Mouse (Mus musculus) lung, postnatal 0 days (tissue): ENCODE results near the gene Cog6. TPM values are rescaled to one million over a fixed set of nuclear protein-coding genes. Genes with fewer than 3 reads are reported as not detected.
A peak's percentile ranks its signal among the peaks of the same experiment; 100 is the strongest.

Experiments used
- ATAC-seq: fragments of 200-750 bp; cut with Nextera tagmentation; 2 replicates; pipeline ENCODE4 v1.8.0; 2017; ENCODE audit warnings: moderate library complexity
- DNase-seq: peaks from one replicate; pipeline ENCODE4 v3.0.0-alpha.2; 2016; ENCODE audit warnings: low spot score
- H3K27ac ChIP-seq: fragments of 300-500 bp; sonication (generic); 2 replicates; pipeline ENCODE4 v1.5.1; 2014; ENCODE audit warnings: antibody characterized with exemption, mild to moderate bottlenecking, low read length, mixed read lengths
- H3K27me3 ChIP-seq: fragments of 300-500 bp; sonication (generic); replicated peaks from 2 replicates; pipeline ENCODE4 v1.6.1; 2014; ENCODE audit warnings: low read length, mixed read lengths; ENCODE audit not compliant: insufficient read depth
- H3K36me3 ChIP-seq: fragments of 300-500 bp; sonication (generic); 2 replicates; pipeline ENCODE4 v1.6.1; 2014; ENCODE audit warnings: low read length, mixed read lengths; ENCODE audit not compliant: insufficient read depth
- H3K4me1 ChIP-seq: fragments of 300-500 bp; sonication (generic); 2 replicates; pipeline ENCODE4 v1.6.1; 2014; ENCODE audit warnings: antibody characterized with exemption, low read depth, low read length, mixed read lengths; ENCODE audit not compliant: insufficient read depth
- H3K4me2 ChIP-seq: fragments of 300-500 bp; sonication (generic); replicated peaks from 2 replicates; pipeline ENCODE4 v1.6.1; 2014; ENCODE audit warnings: low read depth, mild to moderate bottlenecking, low read length, moderate library complexity, mixed read lengths
- H3K4me3 ChIP-seq: fragments of 300-500 bp; sonication (generic); 2 replicates; pipeline ENCODE4 v1.5.1; 2014; ENCODE audit warnings: low read depth, low read length
- H3K9ac ChIP-seq: fragments of 300-500 bp; sonication (generic); replicated peaks from 2 replicates; pipeline ENCODE4 v1.6.1; 2014; ENCODE audit warnings: low read depth, mild to moderate bottlenecking
- H3K9me3 ChIP-seq: fragments of 300-500 bp; sonication (generic); 2 replicates; pipeline ENCODE4 v1.6.1; 2016; ENCODE audit warnings: low read length, mixed read lengths
- CTCF ChIP-seq: IDR thresholded peaks from 2 replicates; pipeline ENCODE4 v1.5.1; 2016; ENCODE audit warnings: antibody characterized with exemption, mild to moderate bottlenecking
- EP300 ChIP-seq: IDR thresholded peaks from 2 replicates; pipeline ENCODE4 v1.6.1; 2016; ENCODE audit warnings: antibody characterized with exemption, mild to moderate bottlenecking, control low read depth
- WGBS: fragments of 180-500 bp; shearing (Covaris S2); extraction: QIAGEN DNeasy Blood & Tissue Kit; methylation state at CpG from one replicate; pipeline ENCODE4 v1.1.7; 2014; 5-methylcytosine and 5-hydroxymethylcytosine counted together
- polyA plus RNA-seq: library from polyadenylated mRNA; unstranded; fragments of >200 nt; fragmentation: Nextera tagmentation; extraction: Ambion mirVana; gene quantifications from 2 replicates; pipeline ENCODE4 v1.2.1, GENCODE M21; 2015

Gene Cog6
- polyA plus RNA-seq, 1 experiment from 2014 or later: 33.2 TPM

DNA sequence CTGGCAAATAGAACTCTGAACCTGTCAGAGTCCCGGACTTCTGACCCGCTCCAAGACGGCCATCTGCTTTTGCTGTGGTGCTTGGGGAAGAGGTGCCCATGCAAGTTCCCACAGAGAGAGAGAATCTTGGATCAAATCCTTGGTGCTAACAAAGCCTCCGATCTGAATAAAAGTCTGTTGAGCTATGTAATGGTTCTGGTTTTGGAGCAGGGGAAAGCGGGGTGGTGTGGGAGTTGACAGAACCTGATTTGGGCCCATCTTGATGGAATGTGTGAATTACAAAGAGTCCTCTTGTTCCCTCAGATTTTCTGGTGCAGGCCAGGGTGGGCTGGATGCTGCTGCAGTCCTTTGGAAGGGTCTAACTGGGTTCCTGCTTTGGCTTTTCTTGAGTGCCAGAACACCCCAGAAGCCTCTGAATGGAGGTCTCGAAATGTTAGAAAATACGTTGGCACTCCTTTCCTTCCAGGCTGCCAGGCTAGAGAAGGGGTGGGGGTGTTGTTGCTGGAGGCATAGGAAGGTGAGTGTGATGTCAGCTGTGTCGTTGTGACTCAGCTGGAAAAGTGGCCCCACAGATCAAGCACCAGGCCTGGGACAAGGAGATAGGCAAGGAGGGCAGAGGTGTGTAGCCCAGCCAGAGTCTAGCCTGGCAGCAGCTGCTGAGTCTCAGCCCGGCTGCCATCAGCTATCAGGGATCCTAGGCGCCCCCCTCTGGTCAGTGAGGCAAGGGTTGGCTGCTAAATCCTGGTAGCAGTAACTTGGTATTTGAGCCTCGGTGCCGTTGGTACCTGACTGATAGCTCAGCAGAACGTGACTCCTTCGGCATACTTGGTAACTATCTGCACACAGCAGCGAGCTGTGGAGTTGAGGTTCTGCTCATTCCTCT is 42.1 kb downstream of the Cog6 start:
- no peaks in the 10 kb centered on the region for H3K27me3 ChIP-seq
- no peak overlapping the region for H3K4me3 ChIP-seq
- TF ChIP-seq EP300 (no peak), CTCF (peak; percentile 88)
- WGBS: 45% methylated on average over 15 of the region's 15 CpGs
- no peaks in the 10 kb centered on the region for H3K4me1 ChIP-seq
- no peak overlapping the region for H3K27ac ChIP-seq
- peak; percentile 74 for DNase-seq
- H3K9ac ChIP-seq: no peak overlapping the region
- H3K9me3 ChIP-seq: no peaks in the 10 kb centered on the region
- no peaks in the 10 kb centered on the region for H3K36me3 ChIP-seq
- ATAC-seq: peak; percentile 73
- H3K4me2 ChIP-seq: no peak overlapping the region

DNA sequence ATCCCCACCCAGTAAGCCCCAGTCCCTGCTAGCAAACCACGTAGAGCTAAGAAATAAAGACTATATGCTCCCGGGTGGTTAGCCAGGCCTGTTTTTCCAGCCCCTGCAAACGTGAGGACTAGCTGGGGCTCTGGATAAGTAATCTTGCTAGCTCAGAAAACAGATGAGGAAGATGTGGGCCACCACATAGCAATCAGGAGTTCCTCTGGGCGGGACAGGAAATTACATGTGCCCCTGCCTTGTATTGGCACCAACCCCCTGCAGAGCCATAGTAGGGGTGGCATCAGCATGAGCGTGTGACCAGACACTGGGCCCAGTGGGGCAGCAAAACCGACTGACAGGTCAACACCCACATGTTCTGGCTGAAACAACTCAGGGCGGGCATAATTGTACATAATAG is 44.1 kb downstream of the Cog6 start:
- 75% methylated on average over 7 of the region's 7 CpGs for WGBS
- no peaks in the 10 kb centered on the region for H3K36me3 ChIP-seq
- H3K4me2 ChIP-seq: no peak overlapping the region
- ATAC-seq (no peak), DNase-seq (no peak)
- no peaks in the 10 kb centered on the region for H3K9me3 ChIP-seq
- H3K4me1 ChIP-seq: no peaks in the 10 kb centered on the region
- no peak overlapping the region for H3K9ac ChIP-seq
- no peaks in the 10 kb centered on the region for H3K27me3 ChIP-seq
- no peak overlapping the region for H3K4me3 ChIP-seq
- no peak overlapping the region for H3K27ac ChIP-seq
- TF ChIP-seq EP300 (no peak), CTCF (no peak)

DNA sequence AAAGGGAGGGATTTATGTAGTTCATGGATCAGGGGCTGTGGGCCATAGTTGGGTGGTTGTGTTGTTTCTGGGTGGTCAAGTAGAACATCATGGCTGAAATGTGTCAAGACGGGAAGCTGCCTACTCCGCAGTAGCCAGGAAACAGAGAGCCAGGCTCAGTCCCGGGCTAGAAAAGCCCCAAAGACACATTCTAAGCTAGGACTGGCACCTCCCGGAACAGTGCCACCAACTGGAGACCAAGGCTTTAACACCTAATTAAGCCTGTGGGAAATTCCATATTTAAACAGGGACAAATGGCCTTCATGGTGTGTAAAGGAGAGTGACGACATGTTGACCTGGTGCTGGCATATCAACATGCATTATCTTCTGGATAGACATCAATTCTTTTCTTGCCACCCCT is 50.0 kb downstream of the Cog6 start:
- WGBS: 84% methylated on average over 5 of the region's 5 CpGs
- no peak for DNase-seq
- Histone ChIP-seq H3K4me1 (no peaks in the 10 kb centered on the region), H3K9me3 (no peaks in the 10 kb centered on the region), H3K4me3 (no peak overlapping the region), H3K9ac (no peak overlapping the region), H3K36me3 (no peaks in the 10 kb centered on the region), H3K27me3 (no peaks in the 10 kb centered on the region), H3K27ac (no peak overlapping the region), H3K4me2 (no peak overlapping the region)
- peak; percentile 28 for TF ChIP-seq CTCF
- no peak for TF ChIP-seq EP300
- no peak for ATAC-seq

DNA sequence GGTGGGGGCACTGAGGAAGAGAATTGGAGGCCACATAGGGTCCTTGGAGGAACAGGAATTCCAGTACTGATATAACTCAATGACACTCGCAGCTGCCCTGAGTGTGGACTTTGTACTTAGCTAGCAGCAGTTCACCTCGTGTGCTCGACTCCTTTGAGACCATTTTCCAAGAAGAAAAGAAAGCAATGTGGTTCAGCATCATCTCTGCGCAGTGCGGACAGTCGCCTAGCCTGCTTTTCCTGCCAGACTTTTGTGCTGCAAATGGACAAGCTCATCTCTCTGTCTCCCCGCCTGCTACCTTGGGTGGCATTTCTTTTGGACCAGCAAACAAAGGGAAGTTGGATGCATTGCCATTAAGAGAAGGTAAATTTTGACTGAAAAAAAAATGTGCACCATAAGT is 52.8 kb downstream of the Cog6 start:
- DNase-seq (no peak), ATAC-seq (no peak)

DNA sequence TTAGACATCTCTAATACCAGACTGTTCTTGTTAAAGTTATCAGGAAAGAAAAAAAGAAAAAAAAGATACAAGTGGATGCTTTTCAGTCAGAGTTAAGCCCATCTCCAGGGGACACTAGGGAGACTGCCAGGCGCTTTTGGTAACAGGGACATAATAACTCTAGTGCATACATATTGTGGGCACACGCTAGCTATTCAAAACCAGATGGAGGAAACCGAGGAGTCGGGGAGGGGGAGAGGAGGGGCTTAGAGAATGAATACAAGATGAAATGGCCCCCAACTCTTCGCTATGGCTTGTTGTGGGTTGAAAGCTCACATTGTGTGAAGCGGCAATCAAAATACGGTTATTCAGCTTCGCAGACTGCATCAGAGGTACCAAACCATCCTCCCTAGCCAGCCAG is 53.6 kb downstream of the Cog6 start:
- no peaks in the 10 kb centered on the region for H3K4me1 ChIP-seq
- ATAC-seq (no peak), DNase-seq (no peak)
- TF ChIP-seq EP300: no peak
- TF ChIP-seq CTCF: no peak
- no peak overlapping the region for H3K4me2 ChIP-seq
- no peaks in the 10 kb centered on the region for H3K36me3 ChIP-seq
- 79% methylated on average over 8 of the region's 8 CpGs for WGBS
- no peak overlapping the region for H3K4me3 ChIP-seq
- no peaks in the 10 kb centered on the region for H3K27me3 ChIP-seq
- H3K9me3 ChIP-seq: no peaks in the 10 kb centered on the region
- no peak overlapping the region for H3K27ac ChIP-seq
- H3K9ac ChIP-seq: no peak overlapping the region

More for the DNA sequence above, 52.8 kb downstream of the Cog6 start:
- Histone ChIP-seq H3K27me3 (no peaks in the 10 kb centered on the region), H3K4me3 (no peak overlapping the region), H3K4me1 (no peaks in the 10 kb centered on the region), H3K9me3 (no peaks in the 10 kb centered on the region), H3K9ac (no peak overlapping the region), H3K27ac (no peak overlapping the region), H3K36me3 (no peaks in the 10 kb centered on the region), H3K4me2 (no peak overlapping the region)
- WGBS: 43% methylated on average over 7 of the region's 7 CpGs
- TF ChIP-seq EP300: no peak
- no peak for TF ChIP-seq CTCF

DNA sequence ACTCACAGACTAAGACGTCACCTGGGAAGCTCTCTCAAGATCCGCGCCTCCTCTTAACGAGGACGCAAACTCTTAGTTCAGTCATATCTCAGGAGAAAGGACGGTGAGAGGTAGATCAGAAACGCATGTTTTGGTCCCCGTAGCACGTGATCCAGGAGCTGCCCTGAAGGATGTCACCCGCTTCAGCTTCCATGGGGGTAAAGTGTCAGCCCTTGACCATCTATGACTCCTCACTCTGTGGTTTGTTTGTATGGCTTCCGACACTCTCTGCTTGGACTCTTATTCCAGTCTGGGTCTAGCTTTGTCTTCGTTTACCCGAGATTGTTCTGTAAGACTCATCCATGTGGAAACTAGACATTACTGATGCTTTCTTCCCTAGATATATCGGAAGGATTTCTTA is 54.6 kb downstream of the Cog6 start:
- Histone ChIP-seq H3K4me1 (no peaks in the 10 kb centered on the region), H3K27ac (no peak overlapping the region), H3K9me3 (no peaks in the 10 kb centered on the region), H3K27me3 (no peaks in the 10 kb centered on the region), H3K4me2 (no peak overlapping the region), H3K4me3 (no peak overlapping the region), H3K36me3 (no peaks in the 10 kb centered on the region), H3K9ac (no peak overlapping the region)
- WGBS: 94% methylated on average over 14 of the region's 14 CpGs
- TF ChIP-seq CTCF (no peak), EP300 (no peak)
- DNase-seq (no peak), ATAC-seq (no peak)
